Mouse (Mus musculus): ENCODE results near the gene Gm3252.
"Not testable (repeated sequence)": the region's sequence is repeated elsewhere in the genome, so short reads cannot be mapped to it uniquely, and the experiment has no call there.

Gm3252 gene

DNA sequence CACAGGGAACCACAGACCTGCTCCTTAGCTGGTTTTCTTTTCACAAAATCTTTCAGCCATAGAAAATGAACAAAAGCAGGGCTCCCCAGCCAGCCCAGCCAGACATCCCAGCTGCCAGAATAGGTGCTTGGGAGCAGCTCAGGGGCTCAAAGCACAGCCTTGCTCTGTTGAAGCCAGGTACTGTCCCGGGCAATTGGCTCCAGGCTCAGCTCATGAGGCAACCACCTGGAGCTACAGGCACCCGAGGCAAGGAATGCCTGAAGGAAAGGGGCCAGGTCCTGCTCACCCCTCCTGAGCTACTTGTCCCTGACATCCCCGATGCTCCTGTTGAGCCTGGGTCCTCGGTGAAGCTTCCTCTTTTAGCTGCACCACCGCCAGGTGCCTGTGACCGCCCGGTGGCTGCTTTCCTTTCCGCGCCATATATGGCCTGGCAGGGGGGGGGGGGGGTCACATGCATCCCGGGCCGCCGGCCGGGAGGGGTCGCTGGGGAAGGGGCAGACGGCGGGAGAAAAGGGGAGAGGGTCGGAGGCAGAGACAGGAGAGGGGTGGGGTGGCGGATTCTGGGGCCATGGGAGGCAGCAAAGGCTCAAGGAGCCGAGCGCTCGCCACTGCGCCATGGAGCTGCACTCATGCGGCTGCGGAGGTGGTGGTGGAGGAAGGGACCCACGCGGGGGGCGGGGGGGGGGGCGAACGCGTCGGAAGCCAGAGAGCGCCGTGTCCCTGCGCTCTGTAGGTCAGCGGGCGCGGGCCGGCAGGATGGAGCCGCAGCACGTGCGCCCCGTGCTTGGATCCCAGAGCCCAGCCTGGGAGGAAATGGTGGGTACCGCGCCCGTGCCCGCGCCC, at the start of gene Gm3252:
Gene Gm3252, plus strand, starts transcription at position 738 of the 843 bp plus-strand sequence.
- DNase-seq (ENCODE audit: low read depth, low spot score), result not testable (repeated sequence)

GRCm38 (mm10) chr14:4708938-4709337, 17.6 kb upstream of the Gm3252 start, which contains the start of gene Gm7876:
Gene Gm7876 (plus strand): TSS chr14:4709238.
- not testable (repeated sequence) for DNase-seq (ENCODE audit: low read depth, low spot score)

DNA sequence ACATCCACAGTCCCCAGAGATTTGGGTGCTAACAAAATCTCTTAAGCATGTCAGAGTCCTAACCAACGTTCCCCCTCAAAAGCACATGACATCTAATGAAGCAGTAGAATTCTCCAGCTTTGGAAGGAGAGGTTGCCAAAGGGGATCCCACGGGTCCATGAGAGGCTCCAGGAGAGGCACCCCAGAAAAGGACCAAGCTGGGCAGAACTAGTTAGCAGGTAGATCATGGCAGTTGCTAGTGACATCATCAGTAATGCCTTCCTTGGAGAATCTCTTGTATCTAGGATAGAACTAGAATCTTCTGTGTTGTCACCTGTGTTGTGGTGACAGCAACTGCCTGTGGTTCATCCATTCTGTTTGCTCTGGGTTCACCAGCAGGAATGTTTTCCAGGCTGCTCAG, 49.5 kb downstream of the Gm3252 start, which contains the start of gene Gm9602:
Gene Gm9602, plus strand, starts transcription at position 301 of the 400 bp plus-strand sequence.
- not testable (repeated sequence) for DNase-seq (ENCODE audit: low read depth, low spot score)
